Mouse (Mus musculus) ES-Bruce4 (cell line): ENCODE measurements around the gene Rps8. TPM values are rescaled to one million over a fixed set of nuclear protein-coding genes. Genes with fewer than 3 reads are reported as not detected.
A peak's percentile ranks its signal among the peaks of the same experiment; 100 is the strongest.

Experiments used
- H3K27ac ChIP-seq: 2 replicates; pipeline ENCODE4 v1.5.1; 2012; ENCODE audit warnings: low read length, inconsistent platforms; ENCODE audit not compliant: insufficient read depth
- H3K27me3 ChIP-seq: 2 replicates; pipeline ENCODE4 v1.6.1; 2012; ENCODE audit warnings: mild to moderate bottlenecking, low read length, inconsistent platforms; ENCODE audit not compliant: control insufficient read depth, poor library complexity, insufficient read depth, severe bottlenecking
- H3K36me3 ChIP-seq: 2 replicates; pipeline ENCODE4 v1.6.1; 2012; ENCODE audit warnings: inconsistent platforms, mild to moderate bottlenecking, low read length, moderate library complexity; ENCODE audit not compliant: control insufficient read depth, poor library complexity, insufficient read depth, severe bottlenecking
- H3K4me1 ChIP-seq: one replicate; pipeline ENCODE4 v1.8.1; 2011; ENCODE audit warnings: low read length; ENCODE audit not compliant: control insufficient read depth, insufficient read depth
- H3K4me3 ChIP-seq: 2 replicates; pipeline ENCODE4 v1.5.1; 2011; ENCODE audit warnings: low read depth, mild to moderate bottlenecking, low read length
- H3K9ac ChIP-seq: 2 replicates; pipeline ENCODE4 v1.6.1; 2012; ENCODE audit warnings: low read depth, mild to moderate bottlenecking, inconsistent platforms; ENCODE audit not compliant: poor library complexity, severe bottlenecking
- H3K9me3 ChIP-seq: replicated peaks from 2 replicates; pipeline ENCODE4 v1.6.1; 2012; ENCODE audit warnings: mild to moderate bottlenecking, low read length, inconsistent platforms; ENCODE audit not compliant: control insufficient read depth, poor library complexity, insufficient read depth, severe bottlenecking
- CTCF ChIP-seq: IDR thresholded peaks from one replicate; pipeline ENCODE4 v1.8.1; 2011; ENCODE audit warnings: low read depth, low read length
- EP300 ChIP-seq: IDR thresholded peaks from 2 replicates; pipeline ENCODE4 v1.6.1; 2011; ENCODE audit warnings: low read depth, low read length; ENCODE audit not compliant: insufficient read depth
- POLR2A ChIP-seq: IDR thresholded peaks from one replicate; pipeline ENCODE4 v1.8.1; 2011; ENCODE audit warnings: low read length; ENCODE audit not compliant: insufficient read depth
- polyA plus RNA-seq: library from polyadenylated mRNA; stranded (reverse); fragments of >200 nt; gene quantifications from 2 replicates; pipeline ENCODE4 v1.2.4, GENCODE M21; 2011; ENCODE audit warnings: low read depth; ENCODE audit not compliant: missing spikeins, insufficient read depth, insufficient read length

The Rps8 gene
- polyA plus RNA-seq, 1 experiment: 2,253 TPM

DNA sequence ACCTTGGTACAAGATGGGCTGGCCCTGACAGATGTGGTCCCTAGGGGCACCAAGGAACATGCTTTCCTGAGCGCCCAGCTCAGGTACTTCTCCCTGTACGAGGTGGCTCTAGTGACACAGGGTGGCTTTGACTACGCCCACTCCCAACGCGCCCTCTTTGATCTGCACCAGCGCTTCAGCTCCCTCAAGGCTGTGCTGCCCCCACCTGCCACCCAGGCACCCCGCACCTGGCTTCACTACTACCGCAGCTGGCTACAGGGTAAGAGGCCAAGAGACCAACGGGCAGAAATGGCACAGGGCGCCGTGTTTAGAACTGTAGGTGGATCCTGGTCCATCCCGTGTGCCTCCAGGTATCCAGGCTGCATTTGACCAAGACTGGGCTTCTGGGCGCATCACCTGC lies 45.8 kb downstream of the Rps8 start:
- H3K4me3 ChIP-seq: peak overlapping the region; percentile 35
- H3K36me3 ChIP-seq: peaks cover 3% of the 10 kb centered on the region; the same call in 1 of the 2 replicates
- H3K27me3 ChIP-seq: no peaks in the 10 kb centered on the region
- TF ChIP-seq POLR2A (no peak), CTCF (no peak), EP300 (no peak)
- no peak overlapping the region for H3K27ac ChIP-seq
- H3K4me1 ChIP-seq: peaks cover 2% of the 10 kb centered on the region
- no peaks in the 10 kb centered on the region for H3K9me3 ChIP-seq
- H3K9ac ChIP-seq: 0 out of 2 replicates have a peak overlapping the region, but pooled peaks have one; percentile 3

DNA sequence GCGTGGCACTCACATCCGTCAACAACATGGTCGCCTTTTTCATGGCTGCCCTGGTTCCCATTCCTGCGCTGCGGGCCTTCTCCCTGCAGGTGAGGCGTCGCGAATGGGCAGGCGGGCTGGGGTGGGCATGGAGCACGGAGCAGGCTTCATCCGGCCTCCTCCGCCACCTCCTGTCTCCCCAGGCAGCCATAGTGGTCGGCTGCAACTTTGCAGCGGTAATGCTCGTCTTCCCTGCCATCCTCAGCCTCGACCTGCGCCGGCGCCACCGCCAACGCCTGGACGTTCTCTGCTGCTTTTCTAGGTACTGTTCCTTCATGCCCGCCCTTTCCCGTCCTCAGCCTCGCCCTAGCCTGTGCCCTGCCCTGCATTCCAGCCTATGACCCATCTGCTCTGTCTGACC lies 46.7 kb downstream of the Rps8 start:
- Histone ChIP-seq H3K27me3 (no peaks in the 10 kb centered on the region), H3K9me3 (no peaks in the 10 kb centered on the region), H3K27ac (no peak overlapping the region), H3K4me3 (peak overlapping the region; percentile 49), H3K4me1 (peaks cover 2% of the 10 kb centered on the region), H3K36me3 (peaks cover 2% of the 10 kb centered on the region; the same call in 1 of the 2 replicates), H3K9ac (peak overlapping the region; percentile 32)
- TF ChIP-seq CTCF (no peak), EP300 (no peak), POLR2A (no peak)

DNA sequence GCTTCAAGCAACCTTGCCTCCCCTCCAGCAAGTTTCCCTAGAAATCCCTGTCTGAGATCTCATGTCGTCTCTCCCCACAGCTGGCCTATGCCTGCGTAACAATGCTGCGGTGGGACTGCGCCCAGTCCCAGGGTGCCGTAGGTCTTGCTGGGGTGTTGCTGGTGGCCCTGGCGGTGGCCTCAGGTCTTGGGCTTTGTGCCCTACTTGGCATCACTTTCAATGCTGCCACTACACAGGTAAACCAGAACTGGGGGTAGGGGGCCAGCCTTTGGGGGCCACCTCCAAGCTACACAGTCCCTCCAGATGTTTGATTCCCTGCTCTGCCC lies 47.6 kb downstream of the Rps8 start:
- Histone ChIP-seq H3K27ac (no peak overlapping the region), H3K4me1 (peaks cover 3% of the 10 kb centered on the region), H3K9me3 (no peaks in the 10 kb centered on the region), H3K27me3 (no peaks in the 10 kb centered on the region), H3K9ac (no peak overlapping the region), H3K36me3 (no peaks in the 10 kb centered on the region), H3K4me3 (no peak overlapping the region)
- no peak for TF ChIP-seq EP300
- TF ChIP-seq POLR2A: no peak
- TF ChIP-seq CTCF: no peak

DNA sequence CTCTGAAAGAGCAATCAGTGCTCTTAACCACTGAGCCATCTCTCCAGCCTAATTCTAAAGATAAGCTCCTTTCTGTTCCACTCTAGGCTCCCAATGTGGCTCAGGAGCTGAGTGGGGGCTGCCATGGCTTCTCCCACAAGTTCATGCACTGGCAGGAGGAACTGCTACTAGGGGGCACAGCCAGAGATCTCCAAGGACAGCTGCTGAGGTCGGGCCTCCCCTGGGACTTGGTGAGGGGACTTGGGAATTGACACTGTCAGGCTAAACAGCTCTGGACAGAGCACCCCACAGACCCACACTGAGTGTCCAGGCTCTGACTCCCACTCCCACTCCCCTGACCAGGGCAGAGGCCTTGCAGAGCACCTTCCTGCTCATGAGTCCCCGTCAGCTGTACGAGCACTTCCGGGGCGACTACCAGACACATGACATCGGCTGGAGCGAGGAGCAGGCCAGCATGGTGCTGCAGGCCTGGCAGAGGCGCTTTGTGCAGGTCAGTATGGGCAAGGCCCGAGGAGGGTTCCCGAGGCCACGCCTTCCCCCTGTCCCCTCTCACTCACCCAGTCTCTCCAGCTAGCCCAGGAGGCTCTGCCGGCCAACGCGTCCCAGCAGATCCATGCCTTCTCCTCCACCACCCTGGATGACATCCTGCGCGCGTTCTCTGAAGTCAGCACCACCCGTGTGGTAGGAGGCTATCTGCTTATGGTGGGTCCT lies 48.1 kb downstream of the Rps8 start:
- no peak overlapping the region for H3K4me3 ChIP-seq
- no peaks in the 10 kb centered on the region for H3K36me3 ChIP-seq
- H3K27me3 ChIP-seq: no peaks in the 10 kb centered on the region
- H3K9ac ChIP-seq: no peak overlapping the region
- H3K9me3 ChIP-seq: no peaks in the 10 kb centered on the region
- H3K4me1 ChIP-seq: peaks cover 3% of the 10 kb centered on the region
- no peak overlapping the region for H3K27ac ChIP-seq
- TF ChIP-seq CTCF: no peak
- TF ChIP-seq POLR2A: no peak
- no peak for TF ChIP-seq EP300

DNA sequence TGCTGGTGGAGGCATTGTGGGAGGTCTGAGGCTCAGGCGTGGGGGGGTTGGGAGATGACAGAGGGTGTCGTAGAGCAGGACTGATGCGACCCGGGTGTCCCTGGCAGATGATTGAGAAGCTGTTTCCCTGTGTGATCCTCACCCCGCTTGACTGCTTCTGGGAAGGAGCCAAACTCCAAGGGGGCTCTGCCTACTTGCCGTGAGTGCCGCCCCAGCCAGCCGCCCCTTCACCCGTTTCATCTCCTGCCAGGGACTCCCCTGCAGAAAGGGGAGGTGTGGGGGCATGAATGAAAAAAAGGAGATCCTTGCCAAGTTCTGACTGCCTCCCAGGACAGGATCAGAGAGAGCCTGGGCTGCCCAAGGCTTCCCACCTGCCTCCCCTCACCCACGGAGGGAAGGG lies 50.9 kb downstream of the Rps8 start:
- Histone ChIP-seq H3K27me3 (no peaks in the 10 kb centered on the region), H3K36me3 (no peaks in the 10 kb centered on the region), H3K9me3 (no peaks in the 10 kb centered on the region), H3K27ac (no peak overlapping the region), H3K9ac (peak overlapping the region; percentile 14; the same call in 1 of the 2 replicates), H3K4me3 (0 out of 2 replicates have a peak overlapping the region, but pooled peaks have one; percentile 1), H3K4me1 (peaks cover 3% of the 10 kb centered on the region)
- TF ChIP-seq EP300 (no peak), CTCF (no peak), POLR2A (no peak)

DNA sequence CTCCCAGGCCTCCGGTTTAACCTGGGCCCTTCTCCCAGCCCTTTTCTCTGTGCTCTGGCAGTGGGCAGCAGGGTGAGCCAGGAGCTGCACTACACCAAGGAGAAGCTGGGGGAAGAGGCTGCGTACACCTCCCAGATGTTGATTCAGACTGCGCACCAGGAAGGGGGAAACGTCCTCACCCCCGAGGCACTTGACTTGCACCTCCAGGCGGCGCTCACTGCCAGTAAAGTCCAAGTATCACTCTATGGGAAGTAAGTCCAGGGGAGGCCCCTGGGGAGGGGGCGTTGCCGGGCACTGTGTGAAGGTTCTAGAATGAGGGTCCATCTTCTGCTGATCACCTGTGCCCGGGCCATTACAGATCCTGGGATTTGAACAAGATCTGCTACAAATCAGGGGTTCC lies 51.4 kb downstream of the Rps8 start:
- Histone ChIP-seq H3K36me3 (no peaks in the 10 kb centered on the region), H3K9ac (peak overlapping the region; percentile 14; the same call in 1 of the 2 replicates), H3K27ac (no peak overlapping the region), H3K27me3 (no peaks in the 10 kb centered on the region), H3K4me3 (no peak overlapping the region), H3K9me3 (no peaks in the 10 kb centered on the region), H3K4me1 (peaks cover 3% of the 10 kb centered on the region)
- peak; percentile 26 for TF ChIP-seq CTCF
- no peak for TF ChIP-seq POLR2A
- TF ChIP-seq EP300: no peak; the same call in 1 of the 2 replicates

Other genes starting within 250 kb of the Rps8 start
- 77.2 and 79.3 TPM in 2 replicates for gene Urod, start 161.8 kb downstream of the Rps8 start, polyA plus RNA-seq
- gene Hectd3, start 160.9 kb downstream of the Rps8 start, polyA plus RNA-seq: 6.4 and 7.9 TPM in 2 replicates
- gene Eif2b3, start 136.8 kb downstream of the Rps8 start, polyA plus RNA-seq: 67.5 and 73.3 TPM in 2 replicates
- gene Ptch2, start 60.2 kb downstream of the Rps8 start, polyA plus RNA-seq: 4.5 and 5.7 TPM in 2 replicates
- 60.9 and 65.8 TPM in 2 replicates for gene Btbd19, start 30.5 kb downstream of the Rps8 start, polyA plus RNA-seq
- gene Tctex1d4, start 29.4 kb downstream of the Rps8 start, polyA plus RNA-seq: not detected in 2 replicates
- gene Plk3, start 22.3 kb downstream of the Rps8 start, polyA plus RNA-seq: 12.1 and 12.5 TPM in 2 replicates
- gene Kif2c, start 26.4 kb upstream of the Rps8 start, polyA plus RNA-seq: 109 and 112 TPM in 2 replicates
- gene Tmem53, start 95.7 kb upstream of the Rps8 start, polyA plus RNA-seq: 1.8 and 2.7 TPM in 2 replicates
- gene Armh1, start 95.9 kb upstream of the Rps8 start, polyA plus RNA-seq: 0.49 and 0.52 TPM in 2 replicates